Mouse (Mus musculus) stomach, postnatal 0 days (tissue): ENCODE results near the gene Pik3cg. TPM values are rescaled to one million over a fixed set of nuclear protein-coding genes. Genes with fewer than 3 reads are reported as not detected.

Experiments
- ATAC-seq: fragments of 200-750 bp; cut with Nextera tagmentation; 2 replicates; pipeline ENCODE4 v1.8.0; 2017; ENCODE audit not compliant: low FRiP score, low TSS enrichment
- DNase-seq: peaks from one replicate; pipeline ENCODE4 v3.0.0-alpha.2; 2016; ENCODE audit warnings: low spot score
- H3K27ac ChIP-seq: fragments of 300-500 bp; sonication (generic); replicated peaks from 2 replicates; pipeline ENCODE4 v1.5.1; 2014; ENCODE audit warnings: mild to moderate bottlenecking, control low read depth
- H3K27me3 ChIP-seq: fragments of 300-500 bp; sonication (generic); 2 replicates; pipeline ENCODE4 v1.6.1; 2014; ENCODE audit warnings: low read length; ENCODE audit not compliant: control insufficient read depth, insufficient read depth
- H3K36me3 ChIP-seq: fragments of 300-500 bp; sonication (generic); 2 replicates; pipeline ENCODE4 v1.6.1; 2014; ENCODE audit warnings: low read length, mixed read lengths; ENCODE audit not compliant: control insufficient read depth, insufficient read depth
- H3K4me1 ChIP-seq: fragments of 300-500 bp; sonication (generic); replicated peaks from 2 replicates; pipeline ENCODE4 v1.6.1; 2014; ENCODE audit warnings: antibody characterized with exemption; ENCODE audit not compliant: control insufficient read depth, insufficient read depth
- H3K4me2 ChIP-seq: fragments of 300-500 bp; sonication (generic); replicated peaks from 2 replicates; pipeline ENCODE4 v1.6.1; 2014; ENCODE audit warnings: low read depth, mild to moderate bottlenecking, control low read depth, moderate library complexity
- H3K4me3 ChIP-seq: fragments of 300-500 bp; sonication (generic); 2 replicates; pipeline ENCODE4 v1.5.1; 2014; ENCODE audit warnings: low read depth, low read length, control low read depth
- H3K9ac ChIP-seq: fragments of 300-500 bp; sonication (generic); 2 replicates; pipeline ENCODE4 v1.6.1; 2014; ENCODE audit warnings: mild to moderate bottlenecking, low read length, control low read depth, mixed read lengths
- H3K9me3 ChIP-seq: fragments of 300-500 bp; sonication (generic); 2 replicates; pipeline ENCODE4 v1.6.1; 2016; ENCODE audit warnings: low read length; ENCODE audit not compliant: control insufficient read depth
- CTCF ChIP-seq: IDR thresholded peaks from 2 replicates; pipeline ENCODE4 v1.5.1; 2016; ENCODE audit warnings: antibody characterized with exemption, low read depth, mild to moderate bottlenecking, moderate library complexity
- EP300 ChIP-seq: optimal IDR thresholded peaks from 2 replicates; pipeline ENCODE3; 2016; ENCODE audit warnings: antibody characterized with exemption
- WGBS: fragments of 180-500 bp; shearing (Covaris S2); extraction: QIAGEN DNeasy Blood & Tissue Kit; methylation state at CpG from one replicate; pipeline ENCODE4 v1.1.7; 2014; 5-methylcytosine and 5-hydroxymethylcytosine counted together
- polyA plus RNA-seq: library from polyadenylated mRNA; unstranded; fragments of >200 nt; fragmentation: Nextera tagmentation; extraction: Ambion mirVana; gene quantifications from 2 replicates; pipeline ENCODE4 v1.2.1, GENCODE M21; 2015

Gene Pik3cg
- polyA plus RNA-seq, 1 experiment from 2014 or later, result 1.6 TPM

DNA sequence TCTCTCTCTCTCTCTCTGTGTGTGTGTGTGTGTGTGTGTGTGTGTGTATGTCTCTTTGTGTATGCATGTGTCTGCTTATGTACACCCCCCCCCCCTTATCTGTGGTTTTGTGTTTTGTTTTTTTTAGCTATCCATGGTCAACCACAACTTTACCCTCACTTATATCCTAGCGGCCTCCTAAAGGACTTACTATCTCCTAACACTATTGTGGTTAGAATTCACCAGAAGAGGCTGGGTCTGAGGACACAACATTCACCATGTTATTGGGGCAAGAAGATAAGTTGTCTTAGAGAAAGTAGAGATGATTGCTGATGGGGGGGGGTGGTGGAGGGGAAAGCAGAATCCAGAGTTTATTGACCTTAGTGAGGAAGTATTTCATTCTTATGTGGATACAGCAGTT lies 15.2 kb upstream of the Pik3cg start:
- DNase-seq (no peak), ATAC-seq (no peak)
- Histone ChIP-seq H3K9ac (no peak overlapping the region), H3K4me3 (no peak overlapping the region), H3K27me3 (no peaks in the 10 kb centered on the region), H3K9me3 (no peaks in the 10 kb centered on the region), H3K36me3 (no peaks in the 10 kb centered on the region), H3K4me2 (no peak overlapping the region), H3K27ac (no peak overlapping the region), H3K4me1 (no peaks in the 10 kb centered on the region)
- WGBS, result 87% methylated on average over 1 of the region's 1 CpGs
- TF ChIP-seq CTCF (no peak), EP300 (no peak)

DNA sequence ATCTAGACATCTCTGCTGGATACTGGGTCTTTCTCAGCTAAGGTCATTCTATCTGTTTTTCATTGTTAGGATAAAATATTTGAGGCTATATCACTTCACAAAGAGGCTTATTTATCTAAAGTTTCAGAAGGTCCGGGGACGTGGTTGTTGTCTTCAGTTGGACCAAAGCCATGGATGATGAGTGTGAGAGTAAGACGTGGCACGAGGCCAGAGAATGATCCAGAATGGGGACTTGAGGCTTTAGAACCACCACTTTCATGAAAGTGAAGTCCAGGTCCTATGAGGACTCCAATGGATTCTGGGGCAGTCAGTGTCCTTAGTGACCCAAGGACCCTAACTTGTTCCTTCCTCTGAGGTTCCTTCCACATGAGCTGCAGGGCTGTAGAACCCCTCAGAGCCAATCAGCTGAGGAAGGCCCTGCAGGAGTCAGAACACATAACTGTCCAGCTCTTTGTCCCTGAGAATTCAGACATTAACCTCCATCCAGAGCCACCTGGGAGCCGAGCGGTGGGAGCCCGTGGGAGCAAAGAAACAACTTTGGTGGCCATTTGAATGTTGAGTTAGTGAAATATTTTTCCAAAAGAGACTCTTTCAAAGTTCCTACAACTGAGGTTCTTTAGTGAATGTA lies 14.4 kb upstream of the Pik3cg start:
- H3K36me3 ChIP-seq, result no peaks in the 10 kb centered on the region
- WGBS, result 82% methylated on average over 7 of the region's 7 CpGs
- DNase-seq, result no peak
- no peak overlapping the region for H3K27ac ChIP-seq
- H3K4me3 ChIP-seq, result no peak overlapping the region
- H3K4me2 ChIP-seq, result no peak overlapping the region
- no peaks in the 10 kb centered on the region for H3K4me1 ChIP-seq
- no peaks in the 10 kb centered on the region for H3K9me3 ChIP-seq
- no peak overlapping the region for H3K9ac ChIP-seq
- no peak for ATAC-seq
- H3K27me3 ChIP-seq, result no peaks in the 10 kb centered on the region
- TF ChIP-seq CTCF (no peak), EP300 (no peak)

DNA sequence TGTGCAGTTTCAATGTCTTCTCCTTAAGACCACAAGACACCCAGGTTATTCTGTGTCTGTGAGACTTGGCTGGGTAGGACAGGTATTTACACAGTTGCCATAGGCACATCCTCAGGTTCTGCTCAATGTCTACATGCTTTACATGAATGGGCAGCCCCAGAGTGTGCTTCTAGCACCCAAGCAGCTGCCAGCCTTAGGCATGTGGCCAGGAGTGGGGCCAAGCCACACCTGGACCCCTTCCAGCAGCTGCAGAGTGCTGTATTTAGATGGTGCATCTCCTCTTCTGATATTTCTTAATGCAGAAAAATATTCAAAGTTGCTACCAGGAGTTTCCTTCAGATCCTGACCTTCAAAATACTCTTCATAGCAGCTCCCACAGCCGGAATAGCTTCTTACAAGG lies 11.9 kb upstream of the Pik3cg start:
- TF ChIP-seq CTCF (no peak), EP300 (no peak)
- DNase-seq (no peak), ATAC-seq (no peak)
- Histone ChIP-seq H3K4me2 (no peak overlapping the region), H3K9ac (no peak overlapping the region), H3K4me3 (no peak overlapping the region), H3K4me1 (no peaks in the 10 kb centered on the region), H3K9me3 (no peaks in the 10 kb centered on the region), H3K36me3 (no peaks in the 10 kb centered on the region), H3K27me3 (no peaks in the 10 kb centered on the region), H3K27ac (no peak overlapping the region)
- 85% methylated on average over 1 of the region's 1 CpGs for WGBS

DNA sequence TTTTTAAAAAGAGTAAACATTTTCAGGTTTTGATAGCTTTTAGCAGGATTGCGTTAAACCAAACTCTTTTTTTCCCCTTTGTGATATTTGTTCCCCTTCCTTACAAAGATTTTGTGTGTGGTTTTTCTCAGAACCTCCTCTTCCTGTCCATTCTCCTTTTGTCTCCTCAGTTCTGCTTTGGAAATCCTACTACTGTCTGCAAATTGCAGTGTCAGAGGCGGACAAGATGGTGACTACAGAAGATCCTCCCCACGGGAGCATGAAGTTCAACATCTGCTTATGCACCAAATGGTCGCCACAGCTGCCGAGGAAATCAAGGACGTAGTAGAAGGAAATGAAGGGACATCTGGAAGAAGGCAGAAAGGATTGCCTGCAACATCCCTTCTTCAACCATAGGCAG lies 6.7 kb upstream of the Pik3cg start:
- Histone ChIP-seq H3K36me3 (no peaks in the 10 kb centered on the region), H3K9me3 (no peaks in the 10 kb centered on the region), H3K9ac (no peak overlapping the region), H3K4me2 (no peak overlapping the region), H3K27me3 (no peaks in the 10 kb centered on the region), H3K4me3 (no peak overlapping the region), H3K27ac (no peak overlapping the region), H3K4me1 (no peaks in the 10 kb centered on the region)
- ATAC-seq, result no peak
- 70% methylated on average over 6 of the region's 6 CpGs for WGBS
- TF ChIP-seq EP300 (no peak), CTCF (no peak)
- no peak for DNase-seq

DNA sequence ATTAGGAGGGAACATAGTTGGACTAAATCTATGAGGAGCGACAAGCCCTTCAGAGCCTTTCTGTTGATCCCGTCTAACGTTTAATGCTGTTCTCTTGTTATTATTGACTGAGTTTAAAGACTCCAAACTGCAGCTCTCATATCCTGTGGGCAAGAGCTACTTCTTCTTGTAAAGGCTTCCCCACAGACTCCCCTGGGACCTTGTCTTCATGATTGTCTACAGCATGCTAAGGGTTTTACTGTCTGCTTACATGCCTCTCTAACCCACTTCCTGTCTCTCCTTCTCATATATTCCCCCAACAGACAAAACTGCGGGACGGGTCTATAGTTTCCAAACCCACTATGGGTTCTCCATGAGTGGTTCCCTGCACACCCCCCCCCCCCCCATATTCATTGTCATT lies 4.2 kb upstream of the Pik3cg start:
- no peak overlapping the region for H3K27ac ChIP-seq
- no peak for ATAC-seq
- TF ChIP-seq CTCF (no peak), EP300 (no peak)
- 83% methylated on average over 5 of the region's 5 CpGs for whole genome bisulfite sequencing
- no peaks in the 10 kb centered on the region for H3K9me3 ChIP-seq
- H3K9ac ChIP-seq, result no peak overlapping the region
- no peak overlapping the region for H3K4me2 ChIP-seq
- H3K27me3 ChIP-seq, result no peaks in the 10 kb centered on the region
- no peaks in the 10 kb centered on the region for H3K36me3 ChIP-seq
- DNase-seq, result no peak
- H3K4me1 ChIP-seq, result no peaks in the 10 kb centered on the region
- H3K4me3 ChIP-seq, result no peak overlapping the region

DNA sequence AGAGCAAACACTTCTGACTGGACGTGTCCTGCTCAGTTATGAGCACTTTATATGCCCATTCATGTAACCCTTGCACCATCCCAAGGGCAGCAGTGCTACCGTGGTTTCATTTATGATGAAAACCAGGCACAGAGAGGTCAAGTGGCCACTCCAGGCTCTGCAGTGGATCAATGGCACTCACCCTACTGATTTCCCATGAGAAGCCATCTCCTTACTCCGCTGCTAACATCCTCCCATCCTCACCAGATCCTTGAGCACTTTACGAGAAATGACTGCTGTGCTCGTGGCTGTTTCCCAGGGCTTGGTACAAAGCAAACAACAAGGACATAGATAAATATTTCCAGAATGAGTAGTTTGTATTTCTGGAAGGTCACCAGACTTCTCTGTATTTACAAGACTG lies 3.7 kb upstream of the Pik3cg start:
- ATAC-seq, result no peak
- H3K27ac ChIP-seq, result no peak overlapping the region
- 69% methylated on average over 5 of the region's 5 CpGs for WGBS

More for the DNA sequence above, 3.7 kb upstream of the Pik3cg start:
- no peaks in the 10 kb centered on the region for H3K27me3 ChIP-seq
- no peak for TF ChIP-seq CTCF
- no peak for TF ChIP-seq EP300
- H3K9ac ChIP-seq, result no peak overlapping the region
- H3K4me1 ChIP-seq, result no peaks in the 10 kb centered on the region
- no peak overlapping the region for H3K4me3 ChIP-seq
- no peaks in the 10 kb centered on the region for H3K9me3 ChIP-seq
- H3K4me2 ChIP-seq, result no peak overlapping the region
- no peak for DNase-seq
- no peaks in the 10 kb centered on the region for H3K36me3 ChIP-seq
